Mouse (Mus musculus) liver, embryonic 15.5 days (tissue): Measurements from ENCODE around the gene Pkp3. TPM values are rescaled to one million over a fixed set of nuclear protein-coding genes. Genes with fewer than 3 reads are reported as not detected.

Source experiments
- ATAC-seq: fragments of 200-750 bp; cut with Nextera tagmentation; 2 replicates; pipeline ENCODE4 v1.8.0; 2017; ENCODE audit warnings: moderate number of reproducible peaks, mild to moderate bottlenecking, moderate library complexity; ENCODE audit not compliant: insufficient read depth
- H3K27ac ChIP-seq: fragments of 300-500 bp; sonication (generic); replicated peaks from 2 replicates; pipeline ENCODE4 v1.5.1; 2015; ENCODE audit warnings: mild to moderate bottlenecking, inconsistent platforms
- H3K27me3 ChIP-seq: fragments of 300-500 bp; sonication (generic); 2 replicates; pipeline ENCODE4 v1.6.1; 2015; ENCODE audit warnings: mild to moderate bottlenecking, inconsistent platforms
- H3K36me3 ChIP-seq: fragments of 300-500 bp; sonication (generic); replicated peaks from 2 replicates; pipeline ENCODE4 v1.6.1; 2015; ENCODE audit warnings: moderate library complexity, mild to moderate bottlenecking, inconsistent platforms
- H3K4me1 ChIP-seq: fragments of 300-500 bp; sonication (generic); replicated peaks from 2 replicates; pipeline ENCODE4 v1.6.1; 2015; ENCODE audit warnings: inconsistent platforms
- H3K4me2 ChIP-seq: fragments of 300-500 bp; sonication (generic); 2 replicates; pipeline ENCODE4 v1.6.1; 2015; ENCODE audit warnings: moderate library complexity, mild to moderate bottlenecking, inconsistent platforms
- H3K4me3 ChIP-seq: fragments of 300-500 bp; sonication (generic); replicated peaks from 2 replicates; pipeline ENCODE4 v1.5.1; 2015; ENCODE audit warnings: mild to moderate bottlenecking, inconsistent platforms
- H3K9ac ChIP-seq: fragments of 300-500 bp; sonication (generic); 2 replicates; pipeline ENCODE4 v1.6.1; 2015; ENCODE audit warnings: moderate library complexity, mild to moderate bottlenecking, inconsistent platforms
- H3K9me3 ChIP-seq: fragments of 300-500 bp; sonication (generic); replicated peaks from 2 replicates; pipeline ENCODE4 v1.6.1; 2016; ENCODE audit warnings: inconsistent platforms
- WGBS: fragments of 180-500 bp; shearing (Covaris S2); methylation state at CpG from one replicate; pipeline ENCODE4 v1.1.7; 2015; ENCODE audit warnings: mixed read lengths; ENCODE audit not compliant: insufficient replicate concordance; 5-methylcytosine and 5-hydroxymethylcytosine counted together
- polyA plus RNA-seq: library from polyadenylated mRNA; unstranded; fragments of >200 nt; fragmentation: Nextera tagmentation; extraction: Ambion mirVana; gene quantifications from 2 replicates; pipeline ENCODE4 v1.2.1, GENCODE M21; 2015

Gene Pkp3
- polyA plus RNA-seq, 1 experiment from 2014 or later, result 0.54 TPM

DNA sequence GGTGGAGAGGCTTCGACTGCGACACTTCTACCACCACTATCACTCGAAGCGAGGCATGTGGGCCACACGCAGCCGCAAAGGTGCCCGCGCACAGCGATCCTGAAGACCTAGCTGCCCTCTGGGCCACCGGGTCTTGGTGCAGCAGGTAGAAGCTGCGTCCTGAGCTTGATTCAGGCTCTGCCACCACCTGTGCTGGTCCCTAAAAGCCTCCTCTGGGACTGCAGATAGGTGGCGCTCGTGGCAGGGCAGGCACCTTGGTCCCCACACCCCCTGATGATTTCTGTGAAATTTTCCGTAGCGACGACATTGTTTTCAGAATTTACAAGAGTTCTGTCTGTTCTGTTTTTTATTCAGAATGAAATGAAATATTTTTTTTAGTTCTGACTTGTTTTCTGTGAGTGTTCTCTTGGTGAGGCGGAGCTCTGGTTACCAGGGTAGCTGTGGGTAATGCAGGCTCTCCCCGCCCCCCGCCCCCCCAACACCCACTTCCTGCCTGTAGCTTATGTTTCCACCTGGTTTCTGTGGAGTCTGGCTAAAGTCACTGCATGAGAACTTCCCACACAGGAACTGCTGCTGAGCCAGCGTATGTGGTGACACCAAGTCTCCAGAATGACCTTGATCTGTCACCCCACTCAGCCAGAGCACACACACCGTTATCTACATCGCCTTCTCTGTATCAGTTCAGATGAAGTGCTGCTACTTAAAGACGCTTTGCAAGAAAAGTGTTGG lies 5.8 kb upstream of the Pkp3 start:
- Histone ChIP-seq H3K27ac (no peak overlapping the region), H3K9me3 (no peaks in the 10 kb centered on the region), H3K4me2 (no peak overlapping the region), H3K4me1 (peaks cover 17% of the 10 kb centered on the region), H3K4me3 (no peak overlapping the region), H3K27me3 (peaks cover 66% of the 10 kb centered on the region), H3K9ac (no peak overlapping the region), H3K36me3 (no peaks in the 10 kb centered on the region)
- 12% methylated on average over 23 of the region's 23 CpGs for WGBS
- no peak for ATAC-seq

DNA sequence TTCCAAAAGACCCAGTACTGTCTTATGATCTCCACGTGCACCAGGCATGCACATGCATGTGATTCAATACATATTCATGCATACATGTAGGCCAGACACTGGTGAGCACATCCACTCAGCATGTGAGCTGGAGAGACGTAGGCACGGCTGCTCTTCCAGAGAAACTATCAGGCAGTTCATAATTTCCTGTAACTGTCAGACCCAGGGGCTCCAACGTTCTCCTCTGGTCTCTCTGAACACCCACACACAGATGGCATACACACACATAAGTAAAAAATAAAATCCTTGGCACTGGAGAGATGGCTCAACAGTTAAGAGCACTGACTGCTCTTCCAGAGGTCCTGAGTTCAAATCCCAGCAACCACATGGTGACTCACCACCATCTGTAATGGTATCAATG lies 4.2 kb upstream of the Pkp3 start:
- peaks cover 17% of the 10 kb centered on the region for H3K4me1 ChIP-seq
- H3K9ac ChIP-seq, result no peak overlapping the region
- H3K4me3 ChIP-seq, result no peak overlapping the region
- H3K27ac ChIP-seq, result no peak overlapping the region
- ATAC-seq, result no peak
- no peaks in the 10 kb centered on the region for H3K9me3 ChIP-seq
- H3K4me2 ChIP-seq, result no peak overlapping the region
- 41% methylated on average over 4 of the region's 4 CpGs for WGBS
- peaks cover 62% of the 10 kb centered on the region for H3K27me3 ChIP-seq
- H3K36me3 ChIP-seq, result no peaks in the 10 kb centered on the region

DNA sequence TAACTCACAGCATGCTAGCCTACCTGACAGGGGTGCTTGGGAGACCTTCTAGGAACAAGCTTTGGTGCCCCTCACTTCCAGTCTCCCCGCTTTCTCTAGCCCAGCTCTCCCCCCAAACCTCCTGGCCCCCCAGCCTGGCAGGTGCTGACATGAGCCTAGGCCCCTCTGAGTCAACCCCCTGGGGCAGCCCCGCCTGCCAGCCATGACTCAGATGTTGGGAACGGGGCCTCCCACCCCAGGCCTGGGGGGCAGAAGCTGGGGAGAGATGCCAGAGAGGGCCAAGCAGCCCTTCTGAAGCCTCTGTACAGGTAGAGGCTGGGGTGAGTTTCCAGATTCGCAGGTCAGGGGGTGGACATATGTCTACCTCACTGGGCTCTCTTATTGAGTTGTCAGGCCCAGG lies 858 bp downstream of the Pkp3 start:
- Histone ChIP-seq H3K9ac (no peak overlapping the region), H3K27ac (no peak overlapping the region), H3K4me2 (no peak overlapping the region), H3K4me1 (no peaks in the 10 kb centered on the region), H3K27me3 (peaks cover 45% of the 10 kb centered on the region; the same call in 1 of the 2 replicates), H3K4me3 (no peak overlapping the region), H3K36me3 (no peaks in the 10 kb centered on the region), H3K9me3 (no peaks in the 10 kb centered on the region)
- 72% methylated on average over 4 of the region's 4 CpGs for WGBS
- no peak for ATAC-seq

DNA sequence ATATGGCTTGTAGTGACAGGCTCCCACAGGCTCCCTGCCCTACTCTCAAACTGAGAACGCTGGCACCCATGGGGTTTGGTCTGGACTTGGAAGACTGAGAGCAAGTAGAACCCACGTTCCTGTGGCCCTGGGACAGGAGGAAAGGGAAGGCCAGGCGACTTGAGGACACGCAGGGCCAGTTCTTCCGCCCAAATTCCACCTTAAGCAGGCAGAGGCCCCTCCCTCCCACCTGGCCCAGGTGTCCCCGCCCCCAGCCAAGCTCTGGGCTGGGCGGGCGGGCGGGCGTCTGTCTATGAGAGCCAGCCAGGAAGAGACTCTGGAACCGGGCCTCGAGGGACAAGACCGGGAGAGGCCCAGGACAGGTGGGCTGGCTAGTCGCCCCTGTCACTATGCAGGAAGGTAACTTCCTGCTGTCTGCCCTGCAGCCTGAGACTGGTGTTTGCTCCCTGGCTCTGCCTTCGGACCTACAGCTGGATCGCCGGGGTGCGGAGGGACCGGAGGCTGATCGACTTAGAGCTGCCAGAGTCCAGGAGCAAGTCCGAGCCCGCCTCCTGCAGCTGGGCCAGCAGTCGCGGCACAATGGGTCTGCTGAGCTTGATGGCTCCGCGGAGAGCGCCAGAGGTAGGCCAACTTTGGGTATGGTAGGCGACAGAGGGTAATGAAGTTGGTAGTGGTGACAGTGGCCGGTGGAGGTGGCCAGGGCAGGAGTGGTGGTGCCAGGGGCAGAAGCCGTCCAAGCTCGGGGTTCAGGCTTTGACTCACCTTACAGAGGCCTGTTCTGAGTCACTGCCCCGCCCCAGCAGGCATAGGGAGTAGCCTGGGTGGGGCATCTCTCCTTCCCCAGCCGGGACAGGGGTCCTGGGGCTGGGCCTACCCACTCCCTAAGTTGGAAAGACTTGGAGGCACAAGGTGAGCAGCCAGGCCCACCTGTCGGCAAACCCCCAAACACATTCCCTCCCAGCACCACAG lies 1.7 kb downstream of the Pkp3 start:
- H3K4me2 ChIP-seq, result no peak overlapping the region
- H3K9ac ChIP-seq, result no peak overlapping the region
- peaks cover 45% of the 10 kb centered on the region; the same call in 1 of the 2 replicates for H3K27me3 ChIP-seq
- H3K36me3 ChIP-seq, result no peaks in the 10 kb centered on the region
- no peaks in the 10 kb centered on the region for H3K9me3 ChIP-seq
- no peak for ATAC-seq
- no peaks in the 10 kb centered on the region for H3K4me1 ChIP-seq
- 44% methylated on average over 34 of the region's 34 CpGs for WGBS
- no peak overlapping the region for H3K27ac ChIP-seq
- H3K4me3 ChIP-seq, result no peak overlapping the region

DNA sequence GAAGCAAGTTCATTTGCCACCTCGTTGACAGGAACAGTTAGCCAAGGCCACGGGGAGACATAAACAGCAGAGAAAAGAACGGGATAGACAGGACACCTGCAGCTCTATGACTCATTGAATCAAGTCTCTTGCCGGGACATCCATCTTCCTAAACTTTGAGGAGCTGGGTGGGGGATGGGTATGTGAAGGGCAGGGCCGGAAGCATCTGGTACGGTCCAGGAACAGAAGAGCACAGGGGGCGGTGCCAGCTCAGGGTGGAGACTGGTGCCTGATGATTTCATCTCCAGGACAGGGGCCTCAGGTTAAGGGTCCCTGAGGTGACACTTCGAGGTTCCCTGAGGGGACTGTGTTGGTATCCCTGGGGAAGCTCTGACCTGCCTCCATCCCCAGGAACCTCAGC lies 9.9 kb downstream of the Pkp3 start:
- no peak overlapping the region for H3K27ac ChIP-seq
- no peak overlapping the region for H3K9ac ChIP-seq
- no peak for ATAC-seq
- peaks cover 26% of the 10 kb centered on the region for H3K4me1 ChIP-seq
- H3K9me3 ChIP-seq, result no peaks in the 10 kb centered on the region
- no peaks in the 10 kb centered on the region; the same call in 1 of the 2 replicates for H3K36me3 ChIP-seq
- WGBS, result 17% methylated on average over 8 of the region's 8 CpGs
- H3K4me2 ChIP-seq, result peak overlapping the region; percentile 43; the same call in 1 of the 2 replicates
- no peak overlapping the region for H3K4me3 ChIP-seq
- peaks cover 53% of the 10 kb centered on the region for H3K27me3 ChIP-seq

DNA sequence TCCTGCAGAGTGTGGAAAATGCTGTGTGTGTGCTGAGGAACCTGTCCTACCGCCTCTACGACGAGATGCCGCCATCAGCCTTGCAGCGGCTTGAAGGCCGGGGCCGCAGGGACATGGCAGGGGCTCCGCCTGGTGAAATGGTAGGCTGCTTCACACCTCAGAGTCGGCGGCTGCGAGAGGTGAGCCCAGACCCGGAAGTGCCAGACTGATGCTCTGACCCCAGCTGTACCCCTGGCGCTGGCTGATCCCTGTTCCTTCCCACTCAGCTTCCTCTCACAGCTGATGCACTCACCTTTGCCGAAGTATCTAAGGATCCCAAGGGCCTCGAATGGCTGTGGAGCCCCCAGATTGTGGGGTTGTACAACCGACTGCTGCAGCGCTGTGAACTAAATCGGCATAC lies 10.5 kb downstream of the Pkp3 start:
- peaks cover 32% of the 10 kb centered on the region for H3K4me1 ChIP-seq
- no peak overlapping the region for H3K9ac ChIP-seq
- H3K36me3 ChIP-seq, result no peaks in the 10 kb centered on the region; the same call in 1 of the 2 replicates
- WGBS, result 12% methylated on average over 18 of the region's 18 CpGs
- peak overlapping the region; percentile 43 for H3K4me2 ChIP-seq
- no peaks in the 10 kb centered on the region for H3K9me3 ChIP-seq
- peaks cover 53% of the 10 kb centered on the region for H3K27me3 ChIP-seq
- no peak overlapping the region for H3K27ac ChIP-seq
- no peak overlapping the region for H3K4me3 ChIP-seq
- ATAC-seq, result no peak

DNA sequence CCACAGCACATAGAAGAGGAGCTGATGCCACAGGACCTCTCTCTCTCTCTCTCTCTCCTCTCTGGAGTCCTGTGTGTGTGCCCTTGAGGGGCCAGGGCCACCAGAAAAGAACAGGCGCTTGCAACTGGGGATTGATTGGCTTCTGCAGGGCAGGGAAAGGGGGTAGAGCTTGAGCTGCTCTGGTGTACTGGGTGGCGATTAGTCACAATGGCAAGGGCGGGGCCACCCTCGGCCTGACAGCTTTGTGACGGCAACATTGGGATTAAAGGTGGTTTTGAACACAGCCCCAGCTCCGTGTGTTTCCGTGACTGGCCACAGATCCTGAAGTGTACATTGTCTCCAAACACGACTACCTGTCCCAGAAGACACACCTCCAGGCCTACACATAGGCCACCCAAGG lies 12.2 kb downstream of the Pkp3 start:
- Histone ChIP-seq H3K27me3 (peaks cover 50% of the 10 kb centered on the region), H3K36me3 (no peaks in the 10 kb centered on the region; the same call in 1 of the 2 replicates), H3K4me3 (no peak overlapping the region), H3K4me2 (no peak overlapping the region), H3K9ac (no peak overlapping the region), H3K27ac (no peak overlapping the region), H3K4me1 (peaks cover 46% of the 10 kb centered on the region), H3K9me3 (no peaks in the 10 kb centered on the region)
- 50% methylated on average over 8 of the region's 8 CpGs for WGBS
- ATAC-seq, result no peak

DNA sequence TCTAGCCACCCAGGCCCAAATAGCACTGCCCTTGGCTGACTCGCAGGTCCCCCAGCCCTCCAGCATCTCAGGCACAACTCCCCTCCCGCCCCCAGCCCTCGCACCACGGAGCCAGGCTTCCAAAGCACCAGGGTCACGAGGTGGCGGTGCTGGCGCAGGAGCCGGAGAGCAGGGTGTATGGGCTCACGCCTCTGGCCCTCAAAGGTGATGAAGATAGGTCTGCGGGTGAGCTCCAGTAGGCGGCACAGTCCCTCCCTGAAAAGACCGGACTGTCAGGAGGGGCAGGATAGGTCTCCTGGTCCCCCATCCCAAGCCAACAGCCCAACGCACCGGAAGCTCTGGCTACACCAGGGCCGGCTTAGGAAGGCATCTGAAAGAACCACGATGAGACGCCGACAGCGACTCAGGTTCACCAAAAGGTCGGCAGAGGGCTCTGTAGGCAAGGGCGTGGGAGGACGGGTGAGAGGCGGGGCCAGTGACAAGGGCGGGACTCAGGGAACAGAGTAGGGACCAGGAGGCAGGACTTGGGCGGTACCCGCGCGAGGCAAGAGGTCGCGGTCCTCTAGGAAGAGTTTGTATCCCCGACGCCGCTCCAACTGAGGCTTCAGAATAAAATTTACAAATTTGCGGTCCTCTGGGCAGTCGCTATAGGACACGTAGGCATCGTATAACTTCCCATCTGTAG lies 14.2 kb downstream of the Pkp3 start:
- Histone ChIP-seq H3K36me3 (no peaks in the 10 kb centered on the region; the same call in 1 of the 2 replicates), H3K4me2 (peak overlapping the region; percentile 62), H3K9ac (0 out of 2 replicates have a peak overlapping the region, but pooled peaks have one; percentile 31), H3K9me3 (no peaks in the 10 kb centered on the region), H3K4me3 (peak overlapping the region; percentile 27; the same call in 1 of the 2 replicates), H3K27me3 (peaks cover 41% of the 10 kb centered on the region), H3K27ac (peak overlapping the region; percentile 58), H3K4me1 (peaks cover 66% of the 10 kb centered on the region)
- ATAC-seq, result peak; percentile 85
- 19% methylated on average over 37 of the region's 37 CpGs for WGBS

DNA sequence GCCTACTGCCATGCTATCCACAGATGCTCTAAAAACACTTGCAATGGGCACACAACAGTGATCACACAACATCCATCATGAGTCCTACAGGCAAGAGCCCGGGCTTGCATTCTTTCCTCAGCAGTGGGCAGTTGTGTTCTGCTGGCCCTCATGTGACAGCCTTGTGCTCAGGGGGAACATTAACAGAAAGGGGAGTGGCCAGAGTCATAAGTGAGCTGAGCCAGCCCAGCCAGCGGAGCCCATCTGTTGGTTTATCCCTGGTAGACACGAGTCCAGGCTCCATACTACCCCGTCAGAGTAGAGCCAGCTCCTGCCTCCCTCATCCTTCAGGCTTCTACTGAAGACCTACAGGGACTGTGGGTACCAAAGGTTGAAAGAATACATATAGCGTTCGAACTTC lies 15.9 kb downstream of the Pkp3 start:
- peak; percentile 26 for ATAC-seq
- no peak overlapping the region for H3K9ac ChIP-seq
- peak overlapping the region; percentile 24; the same call in 1 of the 2 replicates for H3K4me3 ChIP-seq
- peaks cover 57% of the 10 kb centered on the region for H3K4me1 ChIP-seq
- H3K9me3 ChIP-seq, result no peaks in the 10 kb centered on the region
- H3K36me3 ChIP-seq, result no peaks in the 10 kb centered on the region; the same call in 1 of the 2 replicates
- peak overlapping the region; percentile 51; the same call in 1 of the 2 replicates for H3K4me2 ChIP-seq
- 75% methylated on average over 6 of the region's 6 CpGs for WGBS
- H3K27me3 ChIP-seq, result peaks cover 29% of the 10 kb centered on the region
- peak overlapping the region; percentile 86 for H3K27ac ChIP-seq

DNA sequence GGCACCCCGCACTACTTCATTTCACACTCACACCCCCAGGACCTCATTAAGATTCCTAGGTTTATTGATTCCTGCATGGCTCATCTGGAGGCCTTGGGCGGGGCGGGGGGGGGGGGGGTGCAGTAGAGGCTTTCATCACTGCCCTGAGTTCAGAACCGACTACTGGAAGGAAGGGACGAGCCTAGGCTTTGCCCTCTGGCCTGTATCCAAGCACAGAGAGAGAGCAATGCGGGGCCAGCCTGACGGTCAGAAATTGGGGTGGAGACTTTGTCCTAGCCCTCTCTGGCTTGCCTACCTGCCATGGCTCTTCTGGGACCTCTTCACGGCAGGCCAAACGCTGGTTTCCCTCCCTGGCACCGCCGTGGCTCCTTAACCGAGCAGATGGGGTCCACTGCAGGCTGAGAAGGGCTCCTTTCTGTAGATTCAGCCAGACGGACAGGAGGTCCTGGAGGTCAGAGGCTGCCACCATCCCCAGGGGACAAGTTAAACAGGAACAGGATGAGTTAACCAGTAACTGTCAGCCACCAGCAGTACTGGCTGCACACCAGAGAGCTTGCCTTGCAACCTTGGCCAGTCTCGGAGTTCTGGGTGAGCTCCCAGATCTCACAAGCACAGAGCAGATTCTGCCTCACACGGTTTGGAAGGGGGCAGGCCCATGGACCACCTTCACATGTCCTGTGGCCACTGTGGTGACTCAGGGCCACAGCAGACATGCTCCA lies 16.6 kb downstream of the Pkp3 start:
- Histone ChIP-seq H3K4me1 (peaks cover 61% of the 10 kb centered on the region), H3K27me3 (peaks cover 26% of the 10 kb centered on the region), H3K9ac (0 out of 2 replicates have a peak overlapping the region, but pooled peaks have one; percentile 8), H3K4me3 (peak overlapping the region; percentile 24), H3K9me3 (no peaks in the 10 kb centered on the region), H3K36me3 (no peaks in the 10 kb centered on the region; the same call in 1 of the 2 replicates), H3K4me2 (peak overlapping the region; percentile 51), H3K27ac (peak overlapping the region; percentile 86)
- WGBS, result 56% methylated on average over 15 of the region's 15 CpGs
- ATAC-seq, result peak; percentile 43
